Mouse (Mus musculus) lung, adult 2 months (tissue): Measurements from ENCODE around the gene Leng9. TPM values are rescaled to one million over a fixed set of nuclear protein-coding genes. Genes with fewer than 3 reads are reported as not detected.

ENCODE experiments used
- DNase-seq: peaks from one replicate; pipeline ENCODE4 v3.0.0; 2022
- H3K4me1 ChIP-seq: fragments of 200-500 bp; 2 replicates; pipeline ENCODE4 v1.6.1; 2011; ENCODE audit warnings: low read length; ENCODE audit not compliant: control insufficient read depth, insufficient read depth
- H3K4me3 ChIP-seq: fragments of 200-500 bp; replicated peaks from 2 replicates; pipeline ENCODE3; 2011; ENCODE audit warnings: low read depth, mild to moderate bottlenecking, control low read depth, low read length; ENCODE audit errors: extremely low read depth
- CTCF ChIP-seq: fragments of 200-500 bp; IDR thresholded peaks from 2 replicates; pipeline ENCODE4 v1.5.1; 2011; ENCODE audit warnings: mild to moderate bottlenecking, low read length, control low read depth; ENCODE audit not compliant: insufficient read depth
- POLR2A ChIP-seq: fragments of 200-500 bp; IDR thresholded peaks from 2 replicates; pipeline ENCODE4 v1.6.1; 2011; ENCODE audit warnings: low read depth, mild to moderate bottlenecking, control low read depth, low read length, borderline replicate concordance; ENCODE audit errors: extremely low read depth
- whole genome bisulfite sequencing: fragments of 180-500 bp; shearing (Covaris S2); methylation state at CpG from one replicate; pipeline ENCODE4 v1.1.7; 2018; 5-methylcytosine and 5-hydroxymethylcytosine counted together
- polyA plus RNA-seq: library from polyadenylated mRNA; depleted of rRNA; stranded (reverse); fragments of >200 nt; gene quantifications from 2 replicates; pipeline ENCODE4 v1.2.3, GENCODE M21; 2012

Leng9 gene
- polyA plus RNA-seq, 1 experiment, result 8.6 TPM

DNA sequence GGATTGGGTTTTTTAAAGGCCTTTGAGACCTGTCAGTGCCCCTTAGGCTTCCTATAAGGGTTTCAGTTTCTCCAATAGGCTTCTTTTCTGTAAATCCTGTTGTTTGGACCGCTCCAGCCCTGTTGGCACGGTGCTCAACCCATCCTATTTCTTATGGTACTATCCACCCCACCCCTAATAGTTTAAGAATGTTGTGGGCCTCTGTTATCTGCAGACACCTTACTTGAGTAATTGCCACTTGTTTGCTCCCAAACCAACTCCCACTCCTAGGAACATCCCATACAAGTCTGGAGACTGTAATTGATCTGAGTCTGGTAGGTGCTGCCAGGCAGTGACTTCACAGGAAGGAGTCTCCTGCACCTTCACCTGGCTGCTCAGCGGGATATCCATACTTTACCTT lies 12.4 kb downstream of the Leng9 start:
- TF ChIP-seq POLR2A, result no peak
- TF ChIP-seq CTCF, result no peak
- no peak for DNase-seq
- 38% methylated on average over 3 of the region's 3 CpGs for WGBS
- peaks cover 9% of the 10 kb centered on the region; the same call in 1 of the 2 replicates for H3K4me1 ChIP-seq
- peak overlapping the region; percentile 86 for H3K4me3 ChIP-seq

DNA sequence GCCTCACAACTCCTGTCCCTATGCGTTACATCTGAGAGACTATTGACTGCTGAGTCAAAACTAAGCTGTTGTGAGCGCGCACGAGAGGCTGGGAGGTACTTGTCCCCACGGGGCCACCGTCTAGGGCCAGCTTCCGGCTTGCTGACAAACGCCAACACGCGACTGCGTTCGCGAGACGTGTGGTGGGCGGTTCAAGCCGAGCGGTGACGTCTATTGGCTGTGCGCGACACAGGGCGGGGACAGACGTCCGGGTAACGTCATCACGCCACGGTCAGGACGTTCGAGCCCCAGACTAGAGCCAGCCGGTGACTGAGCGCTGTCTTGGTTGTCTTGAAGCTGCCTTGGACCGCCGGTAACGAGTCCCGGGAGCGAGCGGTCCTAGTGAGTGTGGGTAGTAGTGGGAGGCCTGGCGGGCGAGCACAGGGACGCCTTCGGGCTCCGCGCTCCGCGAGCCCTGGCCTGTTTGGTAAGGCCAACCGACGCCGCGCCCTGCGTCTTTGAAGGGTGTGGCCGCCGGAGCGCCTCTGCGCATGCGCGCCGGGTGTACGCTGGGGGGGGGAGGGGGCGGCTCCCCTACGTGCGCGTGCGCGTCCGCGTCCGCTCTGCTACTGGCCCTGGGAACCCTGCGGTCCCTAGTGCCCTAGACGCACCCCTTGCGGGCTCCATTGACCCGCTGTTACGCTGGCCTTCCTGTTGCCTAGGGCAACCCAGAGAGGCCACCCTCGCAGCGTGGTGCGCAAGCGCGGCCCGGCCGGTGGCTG lies 13.2 kb downstream of the Leng9 start, which contains the start of gene Leng8:
Leng8 (plus strand) TSS at position 269 of the 761 bp plus-strand sequence.
- Histone ChIP-seq H3K4me1 (peaks cover 9% of the 10 kb centered on the region; the same call in 1 of the 2 replicates), H3K4me3 (peak within 1 kb of the TSS; percentile 86)
- under 1% methylated on average over 78 of the region's 78 CpGs for WGBS
- TF ChIP-seq CTCF (no peak), POLR2A (peak; percentile 94)
- peak; percentile 99 for DNase-seq

GRCm38 (mm10) chr7:4136404-4136770 lies 13.8 kb downstream of the Leng9 start:
- H3K4me3 ChIP-seq, result peak overlapping the region; percentile 68
- no peak for TF ChIP-seq CTCF
- TF ChIP-seq POLR2A, result no peak
- under 1% methylated on average over 16 of the region's 16 CpGs for WGBS

GRCm38 (mm10) chr7:4134911-4135310 lies 15.3 kb downstream of the Leng9 start:
- Histone ChIP-seq H3K4me1 (peaks cover 9% of the 10 kb centered on the region; the same call in 1 of the 2 replicates), H3K4me3 (no peak overlapping the region)
- no peak for DNase-seq
- TF ChIP-seq CTCF (no peak), POLR2A (no peak)
- WGBS, result 80% methylated on average over 5 of the region's 5 CpGs

More at GRCm38 (mm10) chr7:4136404-4136770, 13.8 kb downstream of the Leng9 start:
- DNase-seq, result no peak
- H3K4me1 ChIP-seq, result peaks cover 9% of the 10 kb centered on the region; the same call in 1 of the 2 replicates

- WGBS, result 78% methylated on average over 7 of the region's 7 CpGs
- TF ChIP-seq POLR2A, result no peak
- no peak for TF ChIP-seq CTCF
These were observed 17.2 kb downstream of the Leng9 start for GRCm38 (mm10) chr7:4132998-4133397.

GRCm38 (mm10) chr7:4132581-4132980 lies 17.6 kb downstream of the Leng9 start:
- TF ChIP-seq POLR2A (no peak), CTCF (no peak)
- no peaks in the 10 kb centered on the region for H3K4me1 ChIP-seq
- no peak overlapping the region for H3K4me3 ChIP-seq
- DNase-seq, result no peak
- WGBS, result 85% methylated on average over 3 of the region's 3 CpGs

More at GRCm38 (mm10) chr7:4132998-4133397, 17.2 kb downstream of the Leng9 start:
- DNase-seq, result no peak
- Histone ChIP-seq H3K4me3 (no peak overlapping the region), H3K4me1 (peaks cover 2% of the 10 kb centered on the region; the same call in 1 of the 2 replicates)

DNA sequence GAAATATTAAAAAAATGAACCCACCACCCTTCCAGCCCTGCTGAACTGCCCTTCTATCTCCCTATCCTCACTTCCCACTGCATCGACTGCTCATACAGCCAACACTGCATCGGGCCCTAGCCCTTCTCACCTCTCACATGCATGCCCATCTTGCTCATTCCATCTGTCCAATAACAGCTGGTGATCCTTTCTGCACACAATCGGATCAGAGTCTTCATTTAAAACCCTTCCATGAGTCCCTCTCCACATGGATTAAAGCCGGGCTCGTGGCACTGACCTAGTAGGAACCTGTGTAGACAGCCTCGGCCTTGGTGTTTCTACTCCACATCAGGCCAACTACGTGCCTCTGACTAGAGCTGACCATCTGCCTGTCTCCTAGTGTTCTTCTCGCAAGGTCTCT lies 18.2 kb downstream of the Leng9 start:
- TF ChIP-seq CTCF (no peak), POLR2A (no peak)
- DNase-seq, result no peak
- 87% methylated on average over 8 of the region's 8 CpGs for WGBS
- Histone ChIP-seq H3K4me1 (no peaks in the 10 kb centered on the region), H3K4me3 (no peak overlapping the region)

DNA sequence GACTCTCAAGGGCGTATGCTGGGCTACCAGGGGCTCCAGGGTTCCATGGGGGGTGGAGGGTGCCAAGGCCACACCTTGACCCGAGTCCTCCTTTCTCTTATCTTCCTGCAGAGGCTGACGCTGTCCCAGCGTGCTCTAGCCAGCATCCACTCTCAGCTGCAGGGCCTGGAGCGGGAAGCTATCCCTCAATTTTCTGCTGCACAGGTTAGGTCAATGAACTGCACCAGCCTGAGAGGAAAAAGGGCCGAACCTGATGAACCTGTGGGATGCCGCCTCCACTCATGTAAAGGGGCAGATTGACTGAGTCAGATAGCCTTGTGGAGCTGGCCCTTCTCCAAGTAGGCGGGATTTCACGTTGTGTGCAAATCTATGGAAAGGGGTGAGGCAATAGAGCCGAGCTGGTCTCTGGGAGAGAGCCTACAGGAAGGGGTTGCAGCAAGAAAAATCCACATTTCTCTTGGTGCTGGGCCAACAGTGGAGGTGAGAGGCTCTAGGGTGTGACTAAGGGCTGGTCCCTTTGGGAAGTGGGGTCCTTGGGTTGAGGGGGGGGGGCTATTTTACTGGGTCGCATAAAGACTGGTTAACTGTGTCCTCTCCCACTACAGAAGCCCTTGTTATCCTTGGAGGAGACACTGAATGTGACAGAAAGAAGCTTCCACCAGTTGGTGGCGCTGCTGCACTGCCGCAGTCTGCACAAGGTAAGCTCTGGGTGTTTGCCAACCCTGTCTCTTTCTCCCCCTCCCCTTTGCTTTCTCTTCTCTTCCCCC lies 19.3 kb downstream of the Leng9 start:
- DNase-seq, result peak; percentile 77
- TF ChIP-seq CTCF (peak; percentile 97), POLR2A (no peak)
- Histone ChIP-seq H3K4me3 (no peak overlapping the region), H3K4me1 (no peaks in the 10 kb centered on the region)
- 31% methylated on average over 13 of the region's 13 CpGs for WGBS

GRCm38 (mm10) chr7:4128860-4129259 lies 21.3 kb downstream of the Leng9 start:
- DNase-seq, result no peak
- WGBS, result 38% methylated on average over 6 of the region's 6 CpGs

More at GRCm38 (mm10) chr7:4128860-4129259, 21.3 kb downstream of the Leng9 start:
- H3K4me3 ChIP-seq, result no peak overlapping the region
- TF ChIP-seq POLR2A (no peak), CTCF (no peak)
- H3K4me1 ChIP-seq, result peaks cover 2% of the 10 kb centered on the region; the same call in 1 of the 2 replicates
